Mouse (Mus musculus) common myeloid progenitor, adult 5-6 weeks (primary cell): Measurements from ENCODE around the gene Ywhae. TPM values are rescaled to one million over a fixed set of nuclear protein-coding genes. Genes with fewer than 3 reads are reported as not detected.

Experiments
- ATAC-seq: replicated peaks from 2 replicates; pipeline ENCODE4 v1.8.0; 2016; ENCODE audit warnings: low read depth, mild to moderate bottlenecking, moderate TSS enrichment, inconsistent platforms; ENCODE audit not compliant: poor library complexity, severe bottlenecking
- total RNA-seq: library from RNA; stranded (forward); fragments of 200-1000, 187-1606 nt; gene quantifications from 2 replicates; pipeline ENCODE4 v1.2.3, GENCODE M21; 2017

Gene Ywhae
- total RNA-seq, 1 experiment from 2014 or later, result 653 TPM

- ATAC-seq, result no peak
Measured at GRCm38 (mm10) chr11:75785897-75786296, 53.2 kb downstream of the Ywhae start.

- no peak for ATAC-seq
Measured at GRCm38 (mm10) chr11:75792535-75792934, 59.9 kb downstream of the Ywhae start.

GRCm38 (mm10) chr11:75793351-75793750 is 60.7 kb downstream of the Ywhae start:
- ATAC-seq, result no peak

GRCm38 (mm10) chr11:75794602-75795320 is 62.1 kb downstream of the Ywhae start:
- ATAC-seq, result no peak

GRCm38 (mm10) chr11:75795321-75795636 is 62.6 kb downstream of the Ywhae start:
- no peak for ATAC-seq

GRCm38 (mm10) chr11:75796029-75796445 is 63.4 kb downstream of the Ywhae start, which contains the start of gene Doc2b:
TSS of gene Doc2b (minus strand) at chr11:75796049.
- ATAC-seq, result peak; percentile 47; the same call in 1 of the 2 replicates

- ATAC-seq, result no peak
Measured at GRCm38 (mm10) chr11:75796536-75797246, 64.0 kb downstream of the Ywhae start.

- ATAC-seq, result no peak
Measured at GRCm38 (mm10) chr11:75801369-75801768, 68.7 kb downstream of the Ywhae start.

GRCm38 (mm10) chr11:75801771-75802550 is 69.3 kb downstream of the Ywhae start:
- no peak for ATAC-seq

GRCm38 (mm10) chr11:75807486-75807885 is 74.8 kb downstream of the Ywhae start:
- no peak for ATAC-seq

- no peak for ATAC-seq
Measured at GRCm38 (mm10) chr11:75810526-75810925, 77.9 kb downstream of the Ywhae start.

GRCm38 (mm10) chr11:75811900-75812299 is 79.2 kb downstream of the Ywhae start:
- no peak for ATAC-seq

- ATAC-seq, result no peak
Measured at GRCm38 (mm10) chr11:75813085-75813484, 80.4 kb downstream of the Ywhae start.

Other genes starting within 250 kb of the Ywhae start
- 130 and 156 TPM in 2 replicates for gene Prpf8, start 246.1 kb upstream of the Ywhae start, total RNA-seq
- gene Rilp, start 222.8 kb upstream of the Ywhae start, total RNA-seq, result 0.41 TPM in 1 of 2 replicates, not detected in the other
- gene Scarf1, start 219.3 kb upstream of the Ywhae start, total RNA-seq, result 1.8 and 2.6 TPM in 2 replicates
- 6.1 and 14.4 TPM in 2 replicates for gene Slc43a2, start 201.2 kb upstream of the Ywhae start, total RNA-seq
- 74.6 and 76.9 TPM in 2 replicates for gene Pitpna, start 144.8 kb upstream of the Ywhae start, total RNA-seq
- gene Inpp5k, start 101.9 kb upstream of the Ywhae start, total RNA-seq, result 24.0 and 36.3 TPM in 2 replicates
- 19.5 and 22.3 TPM in 2 replicates for gene Myo1c, start 82.4 kb upstream of the Ywhae start, total RNA-seq
- gene Crk, start 53.6 kb upstream of the Ywhae start, total RNA-seq, result 38.9 and 51.4 TPM in 2 replicates
- gene Doc2b, start 63.2 kb downstream of the Ywhae start, total RNA-seq, result not detected in 2 replicates
- 1.5 and 1.9 TPM in 2 replicates for gene Rph3al, start 205.6 kb downstream of the Ywhae start, total RNA-seq